Mouse (Mus musculus) liver, embryonic 14.5 days (tissue): Measurements from ENCODE around the gene Gpr158.

Experiments
- CTCF ChIP-seq: IDR thresholded peaks from 2 replicates; pipeline ENCODE4 v1.5.1; 2016; ENCODE audit warnings: antibody characterized with exemption, low read depth, control low read depth
- EP300 ChIP-seq: IDR thresholded peaks from 2 replicates; pipeline ENCODE4 v1.6.1; 2016; ENCODE audit warnings: antibody characterized with exemption, low read depth

DNA sequence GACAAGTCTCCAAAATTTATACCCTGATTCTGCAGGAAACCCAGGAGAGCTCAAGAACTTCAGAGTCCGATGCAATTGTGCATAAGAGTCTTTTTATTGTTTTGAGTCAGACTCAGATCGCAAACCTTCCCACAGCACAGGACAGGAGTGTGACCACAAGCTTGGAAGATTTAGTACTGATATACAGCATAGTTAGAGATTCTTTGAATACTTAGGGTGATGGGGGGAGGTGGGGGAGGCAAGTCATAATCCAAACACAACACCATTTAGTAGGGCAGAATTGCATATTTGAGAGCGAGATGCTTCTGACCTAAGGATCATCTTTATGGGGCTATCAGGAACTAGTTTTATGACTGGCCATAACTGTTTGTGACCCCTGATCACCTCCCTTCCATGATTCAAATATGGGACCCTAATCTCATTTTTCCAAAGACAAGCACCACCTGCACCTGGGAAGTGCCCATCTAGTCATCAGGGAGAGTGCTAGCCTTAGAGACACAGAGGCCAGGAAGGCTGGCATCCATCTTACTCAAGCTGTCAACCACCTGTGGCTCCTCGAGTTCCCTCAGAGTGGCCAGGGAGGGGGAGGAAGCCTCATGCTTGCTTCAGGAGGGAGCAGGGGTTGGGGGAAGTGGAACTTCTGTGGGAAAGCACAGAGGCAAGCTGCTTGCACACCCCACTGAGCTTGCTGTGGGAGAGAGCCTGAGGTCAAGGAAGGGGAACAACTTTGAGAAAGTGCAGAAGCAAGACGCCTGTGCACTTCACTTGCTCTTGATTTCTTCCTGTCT, 326.7 kb downstream of the Gpr158 start:
- TF ChIP-seq EP300 (no peak), CTCF (no peak)
